Mouse (Mus musculus) spleen, postnatal 4 days (tissue): Measurements from ENCODE around the gene Fbxl13.

ENCODE experiments used
- DNase-seq, 2 experiments: peaks; one replicate each; pipeline ENCODE4 v3.0.0; 2022; ENCODE audit warnings: low spot score in 2 of 2

The Fbxl13 gene

GRCm38 (mm10) chr5:21574386-21575209 lies 70.8 kb downstream of the Fbxl13 start:
- no peak for DNase-seq

GRCm38 (mm10) chr5:21572764-21573416 lies 72.5 kb downstream of the Fbxl13 start:
- no peak for DNase-seq

DNA sequence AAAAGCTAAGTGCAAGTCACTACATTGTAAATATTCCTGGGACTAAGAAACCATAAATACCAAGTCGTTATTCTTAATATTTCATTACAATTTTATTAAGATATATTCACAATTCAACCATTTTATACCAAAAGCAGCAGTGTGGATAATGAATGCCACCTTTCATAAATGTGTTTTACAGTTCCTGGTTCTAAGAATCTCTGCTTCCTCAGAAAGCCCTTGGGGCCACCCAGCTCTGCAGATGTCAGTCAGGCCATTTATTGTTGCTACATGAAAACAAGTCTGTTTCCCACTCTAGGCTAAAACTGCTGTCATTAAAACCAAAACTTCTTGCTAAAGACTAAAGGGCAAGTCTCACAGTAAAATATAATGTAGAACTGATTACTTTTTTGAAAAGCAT lies 77.7 kb downstream of the Fbxl13 start:
- DNase-seq = no peak

DNA sequence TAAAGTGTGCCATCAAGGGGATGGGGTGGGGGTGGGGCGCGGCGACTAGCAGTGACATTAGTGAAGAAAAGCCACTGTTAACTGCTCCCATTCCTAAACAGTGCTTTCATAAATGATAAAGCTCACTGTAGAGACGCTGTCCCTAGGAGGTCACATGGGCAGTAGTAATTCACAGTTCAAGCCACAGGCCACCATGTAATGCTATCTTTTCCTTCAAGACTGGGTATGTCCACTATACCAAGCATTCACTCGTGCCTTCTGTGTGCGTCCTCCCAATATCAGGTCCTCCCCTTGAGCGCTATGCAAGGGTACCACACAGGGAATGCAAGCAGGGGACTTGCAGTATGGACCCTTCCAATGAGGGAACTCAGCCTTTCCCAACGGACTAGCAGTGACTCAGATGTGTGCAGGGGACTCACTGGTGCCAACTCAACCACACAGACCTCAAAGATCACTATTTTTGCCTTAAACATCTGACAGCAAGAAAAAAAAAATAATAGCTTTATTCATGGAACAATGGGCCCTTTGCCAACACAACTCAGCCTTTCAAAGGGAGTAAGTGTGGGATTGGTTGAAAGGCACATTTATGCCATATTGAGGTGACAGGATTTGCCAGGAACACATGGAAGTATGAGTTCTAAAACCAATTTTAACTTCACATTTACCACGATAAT lies 79.9 kb downstream of the Fbxl13 start:
- no peak for DNase-seq

GRCm38 (mm10) chr5:21563936-21564335 lies 81.5 kb downstream of the Fbxl13 start:
- DNase-seq = no peak

DNA sequence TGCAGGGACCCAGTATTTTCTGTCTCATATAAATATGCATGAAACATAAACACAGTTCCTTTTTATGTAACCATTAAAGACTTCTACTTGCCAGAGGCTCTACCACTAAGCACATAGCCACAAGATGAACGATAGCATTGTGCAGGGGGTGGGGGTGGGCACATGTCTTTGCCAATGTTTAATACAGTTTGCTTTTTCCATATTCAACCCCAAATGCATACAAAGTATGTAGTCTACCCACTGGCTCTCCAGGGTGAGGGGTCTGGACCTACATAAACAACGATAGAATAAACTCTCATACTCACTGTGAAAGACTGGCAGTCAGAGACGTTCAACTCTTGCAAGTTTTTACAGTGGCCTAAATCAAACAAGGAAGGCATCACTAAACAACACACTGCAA lies 88.9 kb downstream of the Fbxl13 start:
- DNase-seq = no peak

DNA sequence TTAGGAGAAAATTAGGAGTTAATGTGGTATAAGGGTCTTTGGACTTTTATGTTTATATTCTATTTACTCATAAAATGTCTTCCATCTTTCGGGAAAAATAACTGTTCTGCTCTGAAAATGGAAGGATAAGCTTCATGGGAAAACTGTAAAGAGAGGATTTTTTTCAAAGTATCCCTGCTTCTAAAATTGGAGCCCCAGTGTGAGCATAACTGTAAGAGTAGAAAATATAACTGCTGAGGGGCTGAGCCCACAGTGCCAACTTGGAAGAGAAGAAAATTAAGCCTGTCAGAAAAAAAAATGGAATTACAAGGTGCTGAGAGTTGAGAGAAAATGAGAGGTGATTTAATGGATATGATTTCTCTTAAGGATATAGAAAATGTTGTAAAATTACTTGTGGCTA lies 90.7 kb downstream of the Fbxl13 start:
- DNase-seq = no peak

- DNase-seq = no peak
These were observed 91.7 kb downstream of the Fbxl13 start for GRCm38 (mm10) chr5:21553685-21554084.

DNA sequence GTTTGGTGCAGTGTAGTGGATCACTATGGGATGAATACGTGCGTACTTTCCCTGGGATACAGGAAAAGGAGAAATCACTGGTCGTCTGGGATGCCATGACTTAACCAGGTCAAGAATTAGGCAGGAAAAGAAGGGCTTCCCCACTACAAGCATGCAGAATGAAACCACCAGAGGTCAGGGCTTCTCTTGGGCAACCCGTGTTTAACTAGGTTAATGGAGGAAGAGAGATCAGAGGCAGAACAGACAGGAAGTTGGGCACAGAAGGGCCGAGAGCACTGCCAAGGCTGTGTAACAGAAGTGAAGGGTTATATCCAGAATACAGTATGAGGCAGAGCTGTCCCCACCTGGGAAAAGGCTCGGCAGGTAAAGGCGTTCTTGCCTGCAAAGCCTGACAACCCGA lies 98.4 kb downstream of the Fbxl13 start:
- no peak for DNase-seq

DNA sequence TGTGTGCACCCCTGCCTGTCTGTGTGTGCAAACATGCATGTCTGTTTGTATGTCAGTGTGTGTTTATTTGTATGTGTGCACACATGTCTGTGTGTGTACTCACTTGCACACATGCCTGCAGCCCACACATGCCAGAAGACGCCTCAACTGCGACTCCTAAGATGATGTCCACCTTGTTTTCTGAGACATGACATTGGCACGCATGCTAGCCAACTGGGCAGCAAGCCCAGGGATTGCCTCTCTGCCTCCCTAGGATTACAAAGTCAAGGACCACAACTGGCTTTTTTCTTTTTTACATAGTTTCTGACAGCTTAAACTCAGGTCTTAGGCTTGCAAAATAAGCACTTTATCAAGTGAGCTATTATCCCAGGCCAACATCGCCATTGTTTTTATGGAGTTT lies 99.6 kb downstream of the Fbxl13 start:
- no peak for DNase-seq

DNA sequence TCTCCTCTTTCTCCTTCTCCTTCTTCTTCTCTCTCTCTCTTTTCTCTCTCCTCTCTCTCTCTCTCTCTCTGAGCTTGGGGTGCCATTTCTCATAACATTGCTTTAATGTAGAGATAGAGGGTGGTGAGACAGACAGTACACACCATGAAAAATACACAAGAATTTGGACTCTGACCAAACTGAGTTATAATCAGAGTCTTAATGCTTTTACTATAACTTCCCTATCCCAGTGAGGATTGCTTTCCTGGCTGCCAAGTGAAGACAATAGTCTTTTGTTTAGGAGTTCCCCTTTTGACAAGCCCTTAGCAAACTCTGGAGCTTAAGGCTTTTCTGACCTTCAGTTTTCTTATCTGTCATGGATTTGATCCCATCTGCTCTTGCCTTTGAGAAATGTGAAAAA lies 100.2 kb downstream of the Fbxl13 start:
- DNase-seq = no peak

GRCm38 (mm10) chr5:21544821-21545220 lies 100.6 kb downstream of the Fbxl13 start:
- DNase-seq = no peak

GRCm38 (mm10) chr5:21543409-21544201 lies 101.8 kb downstream of the Fbxl13 start, which contains the start of gene Lrrc17:
Gene Lrrc17, plus strand, starts transcription at chr5:21543559.
- no peak for DNase-seq

DNA sequence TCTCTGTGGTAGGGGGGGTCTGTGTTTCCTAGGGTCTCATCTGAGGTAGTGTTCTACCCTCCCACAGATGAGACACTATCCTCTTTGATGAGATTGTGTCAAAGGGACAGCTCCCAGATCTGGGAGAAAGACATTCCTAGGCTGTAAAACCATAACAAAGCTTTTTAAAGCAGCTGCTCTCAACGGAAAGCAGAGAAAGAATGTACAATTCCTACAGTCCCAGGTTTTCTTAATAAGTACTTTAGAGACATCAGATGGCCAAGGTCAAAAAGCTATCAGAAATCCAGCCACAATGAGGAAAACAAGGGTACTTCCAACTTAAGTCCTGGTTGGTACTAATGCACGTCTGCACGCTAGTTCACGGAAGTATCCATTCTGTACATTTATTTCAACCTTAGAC lies 103.2 kb downstream of the Fbxl13 start:
- no peak for DNase-seq

DNA sequence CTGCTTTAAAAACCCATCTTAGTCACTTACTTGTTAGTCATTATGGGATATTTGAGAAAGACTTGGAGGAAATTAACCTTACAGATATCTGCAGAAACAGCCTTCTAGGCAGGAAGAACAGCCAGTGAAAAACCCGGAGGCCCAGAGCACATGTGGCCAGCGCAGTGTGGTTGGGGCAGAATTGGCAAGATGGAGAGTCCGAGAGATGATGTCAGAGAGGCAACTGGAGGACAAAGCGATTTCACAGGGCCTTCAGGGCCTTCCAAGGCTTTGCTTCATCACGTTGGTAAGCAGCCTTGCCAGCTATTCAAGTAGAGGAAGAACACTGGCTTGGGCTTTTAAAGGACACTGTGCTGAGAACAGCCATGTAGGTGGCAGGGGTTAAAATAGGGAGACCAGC lies 112.5 kb downstream of the Fbxl13 start:
- DNase-seq = no peak

DNA sequence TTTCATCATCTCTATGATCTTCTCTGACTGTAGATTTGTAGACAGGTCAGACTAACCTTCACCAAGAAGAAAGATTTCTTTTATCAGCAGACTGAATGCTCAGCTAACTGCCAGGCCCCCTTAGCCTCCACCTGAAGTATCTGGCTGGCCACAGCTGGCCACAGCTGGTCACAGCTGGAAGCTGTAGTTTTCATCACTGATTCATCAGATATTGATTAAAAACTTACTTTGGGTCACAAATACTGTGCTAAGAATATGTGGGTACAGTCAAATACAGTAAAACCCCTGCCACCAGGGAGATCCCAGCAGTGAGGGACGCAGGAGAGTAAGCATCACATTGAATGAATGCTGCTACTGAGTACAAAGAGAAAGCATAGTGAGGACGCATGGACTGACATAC lies 113.3 kb downstream of the Fbxl13 start:
- no peak for DNase-seq

GRCm38 (mm10) chr5:21529110-21529720 lies 116.2 kb downstream of the Fbxl13 start:
- DNase-seq = no peak

DNA sequence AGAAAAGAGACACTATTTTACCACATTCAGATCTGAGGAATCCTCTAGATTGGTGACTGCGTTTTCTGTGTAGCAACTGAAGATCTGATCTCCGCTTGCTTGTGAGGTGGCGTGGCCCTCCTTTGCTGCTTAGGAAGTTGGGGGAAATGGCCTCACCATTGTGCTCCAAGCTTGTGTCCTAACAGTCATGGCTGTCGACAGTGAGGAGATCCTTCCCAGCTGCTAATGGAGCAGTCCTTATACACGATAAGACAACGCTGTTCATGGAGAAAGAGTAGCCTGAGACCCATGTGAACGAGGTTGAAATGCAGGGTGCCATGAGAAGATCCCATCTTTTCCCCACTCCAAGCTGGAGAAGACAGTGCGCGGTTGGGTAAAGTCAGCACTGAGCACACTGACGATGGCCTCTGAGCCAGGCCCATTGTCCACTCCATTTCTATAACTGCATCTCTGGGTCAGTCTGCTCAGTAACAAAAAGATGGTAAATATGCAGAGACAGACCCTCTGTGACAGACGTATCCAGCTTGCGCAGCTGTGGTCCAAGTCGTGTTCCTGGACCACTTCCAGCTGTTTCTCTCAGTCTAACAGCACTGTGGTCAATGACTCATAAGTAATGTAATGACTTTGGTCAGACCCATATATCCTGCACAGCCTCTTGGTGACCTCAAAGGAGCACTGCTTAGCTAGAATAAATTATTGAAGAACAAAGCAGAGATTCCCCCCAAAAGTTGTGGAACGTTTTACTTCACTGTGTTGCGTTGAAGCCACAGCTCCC lies 117.2 kb downstream of the Fbxl13 start:
- DNase-seq = no peak

GRCm38 (mm10) chr5:21527488-21527911 lies 117.9 kb downstream of the Fbxl13 start:
- DNase-seq = no peak

DNA sequence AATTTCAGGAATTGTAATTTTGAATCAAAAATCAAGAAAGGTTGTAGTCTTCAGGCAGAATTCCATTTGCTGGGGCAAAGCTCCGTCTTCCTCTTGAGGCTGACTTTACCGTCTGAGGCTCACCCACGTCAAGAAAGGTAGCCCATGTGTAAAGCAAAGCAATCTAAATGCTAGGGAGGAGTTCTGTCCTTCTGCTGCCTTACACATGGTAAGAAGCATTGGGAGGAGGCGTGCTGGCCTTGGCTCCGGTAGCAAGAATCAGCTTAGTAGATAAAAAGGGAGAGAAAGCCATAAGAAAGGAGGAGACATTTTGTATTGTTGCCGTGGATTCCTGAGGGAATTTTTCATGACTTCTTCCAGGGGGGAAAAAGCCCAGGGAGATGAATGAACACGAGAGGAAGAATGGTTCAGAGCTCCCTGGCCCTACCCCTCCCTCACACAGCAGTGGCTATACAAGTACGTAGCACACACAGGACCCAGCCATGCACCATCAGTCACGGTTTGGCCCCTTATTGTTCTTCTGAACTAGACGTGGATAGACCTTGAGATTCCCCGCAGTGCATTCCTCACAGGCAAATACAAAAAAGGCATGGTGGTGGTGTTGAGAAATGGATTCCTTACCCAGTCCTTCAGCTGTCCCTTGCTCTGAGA lies 118.5 kb downstream of the Fbxl13 start:
- no peak for DNase-seq
